Mouse (Mus musculus): ENCODE data around the gene Epha2. TPM values are rescaled to one million over a fixed set of nuclear protein-coding genes. Genes with fewer than 3 reads are reported as not detected.

Gene Epha2
- total RNA-seq, 1 experiment, result 256 TPM

DNA sequence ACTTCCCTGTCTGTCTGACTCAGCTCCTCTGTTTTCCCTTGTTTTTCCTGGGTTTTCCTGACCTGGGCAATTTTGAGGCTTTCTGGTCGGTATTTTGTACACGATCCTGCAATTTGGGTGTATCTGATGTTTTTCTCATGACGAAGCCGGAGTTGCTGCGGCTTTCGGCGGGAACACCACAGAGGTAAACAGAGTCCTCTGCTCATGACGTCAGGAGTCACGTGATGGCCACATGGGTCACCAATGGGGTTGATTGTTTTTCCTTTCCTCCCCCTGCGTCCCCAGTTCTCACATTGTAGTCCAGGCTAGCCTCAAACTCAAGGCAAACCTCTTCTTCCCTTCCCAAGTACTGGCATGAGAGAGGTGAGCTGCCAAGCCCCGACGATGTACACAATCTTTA lies 41.6 kb upstream of the Epha2 start:
- no peak overlapping the region for H3K4me3 ChIP-seq (ENCODE audit: insufficient read depth in 1 of 2, low read depth in 1 of 2, low read length in 2 of 2, poor library complexity in 1 of 2, severe bottlenecking in 1 of 2)
- TF ChIP-seq MAFK (IDR thresholded peaks at IDR 0.05; ENCODE audit: insufficient read depth, low read depth, low read length), result no peak
- no peak for TF ChIP-seq HCFC1 (IDR thresholded peaks at IDR 0.05; ENCODE audit: borderline replicate concordance, insufficient read depth, low read length)
- no peak for TF ChIP-seq ZC3H11A (IDR thresholded peaks at IDR 0.05; ENCODE audit: borderline replicate concordance, low read depth, low read length)
- no peak overlapping the region for H3K27ac ChIP-seq (ENCODE audit: insufficient read depth, low read depth, low read length, poor library complexity, severe bottlenecking)
- no peak for DNase-seq (ENCODE audit: low read depth, low spot score)
- H3K4me1 ChIP-seq (ENCODE audit: control insufficient read depth in 2 of 2, insufficient read depth in 2 of 2, low read length in 2 of 2, poor library complexity in 1 of 2), result peaks cover 1 to 8% of the 10 kb centered on the region in 2 experiments; a peak in 3 of 4 replicates
- in situ Hi-C loops (cut with MboI; ENCODE audit: low sequenced_read_pairs in 2 of 2, unreplicated experiment in 2 of 2), result no loop called here
- H3K9ac ChIP-seq (ENCODE audit: insufficient read depth, low read depth, low read length, poor library complexity, severe bottlenecking), result no peak overlapping the region; the same call in 1 of the 2 replicates
- H3K9me3 ChIP-seq (ENCODE audit: control insufficient read depth, insufficient read depth, low read depth, low read length), result 0 out of 2 replicates have a peak, but pooled peaks cover 2% of the 10 kb centered on the region
- H3K36me3 ChIP-seq (ENCODE audit: control insufficient read depth, insufficient read depth, low read length, poor library complexity, severe bottlenecking), result no peaks in the 10 kb centered on the region

DNA sequence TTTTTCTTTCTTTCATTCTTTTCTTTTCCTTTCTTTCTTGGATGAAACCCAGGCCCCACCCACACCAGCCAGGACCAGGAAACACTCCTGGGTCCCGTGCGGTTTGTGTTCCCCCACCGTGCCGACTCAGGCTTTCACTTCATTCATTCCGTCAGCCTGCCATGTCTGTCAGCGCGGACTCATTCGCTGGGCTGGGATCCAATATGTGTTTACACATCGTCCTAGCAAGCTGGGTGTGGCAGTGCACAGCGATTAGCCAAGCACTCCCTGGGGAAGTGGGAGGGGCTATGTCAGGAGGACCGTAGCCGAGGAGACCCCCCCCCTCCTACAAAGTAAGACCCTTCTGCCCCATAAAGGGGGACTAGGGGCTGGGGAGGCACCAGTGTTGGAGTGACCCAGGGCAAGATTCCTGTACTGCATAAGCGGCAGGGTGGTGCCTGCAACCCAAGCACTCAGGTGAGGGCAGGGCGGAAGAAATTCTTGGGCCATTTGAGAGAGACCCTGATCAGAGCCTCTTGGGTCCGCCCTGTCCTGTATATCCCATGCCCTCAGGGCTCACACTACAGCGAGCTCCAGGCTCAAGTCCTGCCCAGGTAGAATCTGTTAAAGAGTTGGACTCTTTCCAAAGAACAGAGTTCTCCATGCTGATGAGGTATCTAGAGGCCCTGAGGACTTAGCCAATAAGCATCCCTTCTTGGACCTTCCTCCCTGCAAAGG lies 40.9 kb upstream of the Epha2 start:
- Histone ChIP-seq H3K9me3 (ENCODE audit: control insufficient read depth, insufficient read depth, low read depth, low read length) (0 out of 2 replicates have a peak, but pooled peaks cover 2% of the 10 kb centered on the region), H3K4me3 (ENCODE audit: insufficient read depth in 1 of 2, low read depth in 1 of 2, low read length in 2 of 2, poor library complexity in 1 of 2, severe bottlenecking in 1 of 2) (peak overlapping the region in 1 of 2 experiments; percentile 4; a peak in 1 of 4 replicates), H3K36me3 (ENCODE audit: control insufficient read depth, insufficient read depth, low read length, poor library complexity, severe bottlenecking) (no peaks in the 10 kb centered on the region), H3K9ac (ENCODE audit: insufficient read depth, low read depth, low read length, poor library complexity, severe bottlenecking) (no peak overlapping the region), H3K4me1 (ENCODE audit: control insufficient read depth in 2 of 2, insufficient read depth in 2 of 2, low read length in 2 of 2, poor library complexity in 1 of 2) (peaks cover 1 to 3% of the 10 kb centered on the region in 2 experiments; a peak in 3 of 4 replicates), H3K27ac (ENCODE audit: insufficient read depth, low read depth, low read length, poor library complexity, severe bottlenecking) (no peak overlapping the region)
- TF ChIP-seq HCFC1 (IDR thresholded peaks at IDR 0.05; ENCODE audit: borderline replicate concordance, insufficient read depth, low read length), result no peak
- TF ChIP-seq MAFK (IDR thresholded peaks at IDR 0.05; ENCODE audit: insufficient read depth, low read depth, low read length), result no peak
- no peak for TF ChIP-seq ZC3H11A (IDR thresholded peaks at IDR 0.05; ENCODE audit: borderline replicate concordance, low read depth, low read length)
- no peak for TF ChIP-seq CHD2 (IDR thresholded peaks at IDR 0.05; ENCODE audit: low read depth, low read length)
- TF ChIP-seq ZNF384 (IDR thresholded peaks at IDR 0.05; ENCODE audit: low read depth, low read length), result no peak
- in situ Hi-C loops (cut with MboI; ENCODE audit: low sequenced_read_pairs in 2 of 2, unreplicated experiment in 2 of 2), result no loop called here
- DNase-seq (ENCODE audit: low read depth, low spot score), result no peak

DNA sequence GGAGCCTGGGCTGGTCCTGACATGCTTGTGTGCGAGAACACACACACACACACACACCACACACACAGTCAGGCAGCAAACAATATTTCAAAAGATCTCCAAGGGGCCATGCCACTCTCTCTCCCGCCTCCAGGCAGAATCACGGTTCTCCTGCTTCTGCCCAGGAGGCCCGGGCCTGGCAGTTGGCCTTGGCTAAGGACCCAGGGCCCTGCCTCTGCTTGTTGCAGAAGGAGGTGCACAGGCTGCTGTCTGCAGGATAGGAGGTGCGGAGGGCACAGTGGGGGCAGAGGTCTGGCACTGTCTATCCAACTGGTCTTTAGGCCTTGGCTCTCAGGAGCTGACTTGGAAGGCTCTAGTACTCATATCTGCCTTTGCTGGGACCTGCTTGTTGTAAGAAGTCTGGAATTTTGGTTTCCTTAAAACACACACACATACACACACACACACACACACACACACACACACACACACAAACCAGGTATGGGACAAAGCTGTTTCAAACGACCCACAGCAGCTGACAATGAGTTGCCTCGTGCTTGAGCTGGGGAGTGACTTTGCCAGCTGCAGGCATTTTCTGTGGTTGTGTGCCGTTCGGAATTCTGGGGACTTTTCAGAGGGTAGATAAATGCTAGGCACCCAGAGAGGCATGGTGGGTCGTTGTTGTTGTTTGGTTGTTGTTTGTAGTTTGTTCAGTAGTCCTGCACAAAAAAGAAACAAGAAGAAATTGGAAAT lies 38.0 kb upstream of the Epha2 start:
- no peak for TF ChIP-seq HCFC1 (IDR thresholded peaks at IDR 0.05; ENCODE audit: borderline replicate concordance, insufficient read depth, low read length)
- TF ChIP-seq ZNF384 (IDR thresholded peaks at IDR 0.05; ENCODE audit: low read depth, low read length), result no peak
- no peak for TF ChIP-seq ZC3H11A (IDR thresholded peaks at IDR 0.05; ENCODE audit: borderline replicate concordance, low read depth, low read length)
- Histone ChIP-seq H3K9ac (ENCODE audit: insufficient read depth, low read depth, low read length, poor library complexity, severe bottlenecking) (no peak overlapping the region), H3K27ac (ENCODE audit: insufficient read depth, low read depth, low read length, poor library complexity, severe bottlenecking) (no peak overlapping the region), H3K4me1 (ENCODE audit: control insufficient read depth in 2 of 2, insufficient read depth in 2 of 2, low read length in 2 of 2, poor library complexity in 1 of 2) (peaks cover 1 to 3% of the 10 kb centered on the region in 2 experiments; a peak in 3 of 4 replicates), H3K9me3 (ENCODE audit: control insufficient read depth, insufficient read depth, low read depth, low read length) (0 out of 2 replicates have a peak, but pooled peaks cover 2% of the 10 kb centered on the region), H3K4me3 (ENCODE audit: insufficient read depth in 1 of 2, low read depth in 1 of 2, low read length in 2 of 2, poor library complexity in 1 of 2, severe bottlenecking in 1 of 2) (no peak overlapping the region), H3K36me3 (ENCODE audit: control insufficient read depth, insufficient read depth, low read length, poor library complexity, severe bottlenecking) (no peaks in the 10 kb centered on the region)
- in situ Hi-C loops (cut with MboI; ENCODE audit: low sequenced_read_pairs in 2 of 2, unreplicated experiment in 2 of 2), result no loop called here
- DNase-seq (ENCODE audit: low read depth, low spot score), result no peak

DNA sequence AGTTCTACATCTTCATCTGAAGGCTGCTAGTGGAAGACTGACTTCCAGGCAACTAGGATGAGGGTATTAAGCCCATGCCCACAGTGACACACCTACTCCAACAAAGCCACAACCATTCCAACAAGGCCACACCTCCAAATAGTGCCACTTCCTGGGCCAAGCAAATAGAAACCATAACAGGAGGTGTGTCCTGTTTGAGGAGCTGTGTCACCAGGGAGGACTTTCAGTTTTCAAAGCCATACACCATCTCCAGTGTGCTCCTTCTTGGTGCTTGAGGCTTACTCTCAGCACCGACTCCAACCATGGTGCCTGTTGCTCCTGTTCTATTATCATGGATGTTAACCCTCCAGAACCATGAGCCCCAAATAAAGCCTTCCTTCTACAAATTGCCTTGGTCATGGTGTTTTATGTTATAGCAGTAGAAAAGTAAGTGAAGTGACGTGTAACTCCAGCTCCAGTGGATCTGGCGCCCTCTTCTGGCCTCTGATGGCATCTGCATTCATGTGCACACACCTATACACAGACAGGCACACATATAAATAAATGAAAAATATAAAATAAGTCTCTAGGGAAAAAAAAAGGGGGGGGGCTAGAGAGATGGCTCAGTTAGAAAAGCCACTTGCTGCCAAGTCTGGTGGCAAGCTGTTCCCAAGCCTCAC lies 34.9 kb upstream of the Epha2 start:
- no peak for DNase-seq (ENCODE audit: low read depth, low spot score)
- in situ Hi-C loops (cut with MboI; ENCODE audit: low sequenced_read_pairs in 2 of 2, unreplicated experiment in 2 of 2), result no loop called here
- no peaks in the 10 kb centered on the region for H3K36me3 ChIP-seq (ENCODE audit: control insufficient read depth, insufficient read depth, low read length, poor library complexity, severe bottlenecking)
- H3K27ac ChIP-seq (ENCODE audit: insufficient read depth, low read depth, low read length, poor library complexity, severe bottlenecking), result no peak overlapping the region
- TF ChIP-seq ZNF384 (IDR thresholded peaks at IDR 0.05; ENCODE audit: low read depth, low read length) (no peak), CHD2 (IDR thresholded peaks at IDR 0.05; ENCODE audit: low read depth, low read length) (no peak), HCFC1 (IDR thresholded peaks at IDR 0.05; ENCODE audit: borderline replicate concordance, insufficient read depth, low read length) (no peak), MAFK (IDR thresholded peaks at IDR 0.05; ENCODE audit: insufficient read depth, low read depth, low read length) (no peak)
- H3K9me3 ChIP-seq (ENCODE audit: control insufficient read depth, insufficient read depth, low read depth, low read length), result 0 out of 2 replicates have a peak, but pooled peaks cover 2% of the 10 kb centered on the region
- H3K9ac ChIP-seq (ENCODE audit: insufficient read depth, low read depth, low read length, poor library complexity, severe bottlenecking), result no peak overlapping the region
- no peak overlapping the region for H3K4me3 ChIP-seq (ENCODE audit: insufficient read depth in 1 of 2, low read depth in 1 of 2, low read length in 2 of 2, poor library complexity in 1 of 2, severe bottlenecking in 1 of 2)
- peaks cover 2 to 4% of the 10 kb centered on the region in 2 experiments for H3K4me1 ChIP-seq (ENCODE audit: control insufficient read depth in 2 of 2, insufficient read depth in 2 of 2, low read length in 2 of 2, poor library complexity in 1 of 2)
